Mouse (Mus musculus) thymus, adult 2 months (tissue): ENCODE data around the gene Mfsd13b.

Experiments
- CTCF ChIP-seq: fragments of 200-500 bp; IDR thresholded peaks from 2 replicates; pipeline ENCODE4 v1.5.1; 2012; ENCODE audit warnings: mild to moderate bottlenecking, control low read depth, low read length, moderate library complexity, borderline replicate concordance; ENCODE audit not compliant: control insufficient read depth, poor library complexity, insufficient read depth; ENCODE audit errors: extremely low read depth
- POLR2A ChIP-seq: fragments of 200-500 bp; IDR thresholded peaks from 2 replicates; pipeline ENCODE4 v1.6.1; 2012; ENCODE audit warnings: mild to moderate bottlenecking, low read length, control low read depth, moderate library complexity; ENCODE audit not compliant: control insufficient read depth, poor library complexity, insufficient read depth; ENCODE audit errors: extremely low read depth

DNA sequence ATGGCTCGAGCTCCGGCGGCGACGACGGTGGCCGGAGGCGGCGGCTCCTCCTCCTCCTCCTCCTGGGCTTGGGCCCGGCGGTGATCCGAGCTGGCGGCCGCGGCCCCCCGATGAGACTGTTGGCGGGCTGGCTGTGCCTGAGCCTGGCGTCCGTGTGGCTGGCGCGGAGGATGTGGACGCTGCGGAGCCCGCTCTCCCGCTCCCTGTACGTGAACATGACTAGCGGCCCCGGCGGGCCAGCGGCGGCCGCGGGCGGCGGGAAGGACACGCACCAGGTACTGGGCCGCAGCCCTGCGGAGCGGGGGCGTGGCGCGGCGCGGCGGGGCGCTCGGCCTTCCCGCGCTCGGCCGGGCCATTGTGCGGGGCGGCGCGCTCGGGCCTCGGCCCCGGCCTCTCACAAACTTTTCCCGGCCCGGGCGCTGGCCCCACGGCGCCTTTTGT, 52.4 kb downstream of the Mfsd13b start:
- TF ChIP-seq CTCF (no peak), POLR2A (no peak)
